Mouse (Mus musculus): ENCODE data around the gene Prom1. TPM values are rescaled to one million over a fixed set of nuclear protein-coding genes. Genes with fewer than 3 reads are reported as not detected.

The Prom1 gene
- polyA plus RNA-seq, 1 experiment from 2014 or later = 101 TPM

DNA sequence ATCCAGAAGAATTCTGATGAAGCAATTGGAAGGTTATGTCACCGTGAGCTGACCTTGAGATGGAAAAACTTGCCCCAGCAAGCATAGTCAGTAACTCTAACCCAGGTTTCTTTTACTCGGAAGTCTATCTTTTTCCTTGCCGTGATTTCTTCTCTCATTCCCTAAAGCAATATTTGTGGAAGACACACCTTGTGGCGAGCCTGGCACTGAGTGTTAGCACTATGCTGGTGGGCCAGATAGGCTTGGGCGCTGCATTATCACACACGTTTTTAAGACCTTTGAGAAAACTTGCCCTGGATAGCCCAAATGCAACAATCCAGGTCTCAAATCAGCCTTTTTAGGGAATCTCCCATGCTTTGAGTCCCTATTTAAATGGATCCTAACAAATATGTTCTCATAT lies 127.7 kb downstream of the Prom1 start:
- Histone ChIP-seq H3K4me3 (replicated peaks; ENCODE audit: low read depth, low read length) (no peak overlapping the region), H3K9ac (ENCODE audit: low read depth, low read length) (no peak overlapping the region), H3K4me2 (ENCODE audit: low read length) (no peak overlapping the region), H3K9me3 (replicated peaks; ENCODE audit: low read length) (no peaks in the 10 kb centered on the region), H3K4me1 (replicated peaks; ENCODE audit: insufficient read depth, low read length) (0 out of 2 replicates have a peak, but pooled peaks cover 4% of the 10 kb centered on the region), H3K36me3 (ENCODE audit: insufficient read depth, low read length) (no peaks in the 10 kb centered on the region), H3K27me3 (ENCODE audit: insufficient read depth, low read length) (no peaks in the 10 kb centered on the region), H3K27ac (no peak overlapping the region)
- DNase-seq (ENCODE audit: low spot score) (no peak), ATAC-seq (replicated peaks; ENCODE audit: low FRiP score, low read depth) (no peak)
- WGBS = 89% methylated on average over 6 of the region's 6 CpGs
- no peak for TF ChIP-seq CTCF (IDR thresholded peaks at IDR 0.05; ENCODE audit: low read depth)

DNA sequence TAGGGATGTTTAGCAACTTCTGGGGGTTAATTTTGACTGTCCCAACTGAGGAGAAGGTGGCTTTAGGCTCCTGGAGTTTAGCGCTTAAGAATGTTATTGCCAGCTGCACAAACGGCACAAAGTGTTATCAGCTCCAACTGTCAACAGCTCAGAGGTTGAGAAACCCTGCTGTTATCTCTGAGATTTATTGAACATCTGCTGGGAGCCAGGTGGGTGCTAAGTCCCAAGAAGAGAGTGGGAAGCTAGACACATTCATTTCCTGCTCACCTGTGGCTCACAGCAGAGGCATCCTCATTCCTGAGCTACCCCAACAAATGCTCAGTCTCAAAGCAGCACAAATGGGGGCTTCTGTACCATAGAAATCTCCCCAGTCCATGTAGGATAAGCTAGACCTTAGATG lies 130.7 kb downstream of the Prom1 start:
- no peaks in the 10 kb centered on the region for H3K9me3 ChIP-seq (replicated peaks; ENCODE audit: low read length)
- H3K27ac ChIP-seq = no peak overlapping the region
- no peak for TF ChIP-seq CTCF (IDR thresholded peaks at IDR 0.05; ENCODE audit: low read depth)
- no peaks in the 10 kb centered on the region for H3K4me1 ChIP-seq (replicated peaks; ENCODE audit: insufficient read depth, low read length)
- H3K9ac ChIP-seq (ENCODE audit: low read depth, low read length) = no peak overlapping the region
- ATAC-seq (replicated peaks; ENCODE audit: low FRiP score, low read depth) (no peak), DNase-seq (ENCODE audit: low spot score) (no peak)
- H3K4me3 ChIP-seq (replicated peaks; ENCODE audit: low read depth, low read length) = no peak overlapping the region
- H3K27me3 ChIP-seq (ENCODE audit: insufficient read depth, low read length) = no peaks in the 10 kb centered on the region
- H3K36me3 ChIP-seq (ENCODE audit: insufficient read depth, low read length) = no peaks in the 10 kb centered on the region
- no peak overlapping the region for H3K4me2 ChIP-seq (ENCODE audit: low read length)
- 60% methylated on average over 2 of the region's 2 CpGs for WGBS

DNA sequence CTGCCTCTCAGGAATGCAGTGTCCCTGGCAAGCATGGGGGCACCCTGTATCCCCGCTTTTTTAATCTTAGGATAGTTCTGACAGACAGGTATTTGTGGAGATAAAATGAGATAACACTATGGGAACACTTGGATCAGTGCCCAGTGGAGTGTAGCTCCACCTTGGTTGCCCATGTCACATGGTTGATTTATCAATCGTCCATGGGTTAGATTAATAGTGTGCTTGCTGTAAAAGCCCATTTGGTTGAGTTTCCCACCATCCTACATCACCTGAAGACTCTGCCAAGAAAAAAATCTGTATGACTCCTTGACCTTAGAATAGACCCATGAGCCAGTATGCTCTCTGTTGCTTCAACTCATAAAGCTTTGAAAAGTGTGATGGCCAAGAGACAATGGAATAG lies 131.3 kb downstream of the Prom1 start:
- DNase-seq (ENCODE audit: low spot score) (no peak), ATAC-seq (replicated peaks; ENCODE audit: low FRiP score, low read depth) (no peak)
- Histone ChIP-seq H3K27me3 (ENCODE audit: insufficient read depth, low read length) (no peaks in the 10 kb centered on the region), H3K4me1 (replicated peaks; ENCODE audit: insufficient read depth, low read length) (no peaks in the 10 kb centered on the region), H3K9ac (ENCODE audit: low read depth, low read length) (no peak overlapping the region), H3K4me2 (ENCODE audit: low read length) (no peak overlapping the region), H3K9me3 (replicated peaks; ENCODE audit: low read length) (no peaks in the 10 kb centered on the region), H3K4me3 (replicated peaks; ENCODE audit: low read depth, low read length) (no peak overlapping the region), H3K36me3 (ENCODE audit: insufficient read depth, low read length) (no peaks in the 10 kb centered on the region), H3K27ac (no peak overlapping the region)
- no peak for TF ChIP-seq CTCF (IDR thresholded peaks at IDR 0.05; ENCODE audit: low read depth)
- 87% methylated on average over 2 of the region's 2 CpGs for WGBS

DNA sequence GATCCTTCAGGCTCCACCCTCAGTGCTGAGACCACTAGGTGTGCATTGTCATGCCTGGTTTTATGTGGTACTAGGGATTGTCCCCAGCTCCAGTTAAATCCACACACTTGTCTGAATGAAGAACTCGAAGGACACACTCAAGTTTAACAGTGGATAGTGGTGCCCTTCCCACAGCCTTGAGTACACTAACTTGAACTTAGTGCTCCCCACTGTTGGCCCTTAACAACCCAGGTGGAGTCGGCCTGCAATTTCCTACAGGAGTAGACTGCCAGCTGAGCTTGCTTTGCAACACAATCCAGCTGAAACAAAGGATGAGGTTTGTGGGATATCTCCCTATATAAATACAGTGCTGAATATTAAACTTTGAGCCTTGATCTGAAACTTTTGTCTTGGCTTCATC lies 133.2 kb downstream of the Prom1 start:
- no peak overlapping the region for H3K4me3 ChIP-seq (replicated peaks; ENCODE audit: low read depth, low read length)
- no peak overlapping the region for H3K4me2 ChIP-seq (ENCODE audit: low read length)
- H3K36me3 ChIP-seq (ENCODE audit: insufficient read depth, low read length) = no peaks in the 10 kb centered on the region
- 56% methylated on average over 2 of the region's 2 CpGs for WGBS
- no peak overlapping the region for H3K27ac ChIP-seq
- no peak for DNase-seq (ENCODE audit: low spot score)
- H3K9ac ChIP-seq (ENCODE audit: low read depth, low read length) = no peak overlapping the region
- no peak for ATAC-seq (replicated peaks; ENCODE audit: low FRiP score, low read depth)
- no peaks in the 10 kb centered on the region for H3K4me1 ChIP-seq (replicated peaks; ENCODE audit: insufficient read depth, low read length)
- no peak for TF ChIP-seq CTCF (IDR thresholded peaks at IDR 0.05; ENCODE audit: low read depth)
- H3K9me3 ChIP-seq (replicated peaks; ENCODE audit: low read length) = no peaks in the 10 kb centered on the region
- no peaks in the 10 kb centered on the region for H3K27me3 ChIP-seq (ENCODE audit: insufficient read depth, low read length)

DNA sequence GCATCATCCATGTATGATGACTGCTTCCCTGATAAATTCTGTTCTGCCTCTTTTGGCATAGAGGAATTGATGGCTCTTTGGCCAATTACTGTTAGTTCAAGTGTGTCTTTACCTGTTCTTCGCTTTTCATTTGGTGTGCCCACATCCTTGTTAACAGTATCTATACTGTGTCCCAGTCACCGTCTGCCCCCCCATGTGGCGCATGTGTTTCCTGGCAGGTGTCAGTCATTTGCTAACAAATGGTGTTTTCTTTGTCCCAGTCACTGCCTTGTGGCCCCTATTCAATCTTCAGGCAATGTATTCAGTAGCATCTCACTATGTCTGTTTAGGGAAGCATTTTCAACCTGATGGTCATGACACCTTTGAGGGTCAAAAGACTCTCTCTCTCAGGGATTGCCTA lies 140.8 kb downstream of the Prom1 start:
- Histone ChIP-seq H3K4me2 (ENCODE audit: low read length) (no peak overlapping the region), H3K27me3 (ENCODE audit: insufficient read depth, low read length) (no peaks in the 10 kb centered on the region), H3K4me1 (replicated peaks; ENCODE audit: insufficient read depth, low read length) (no peaks in the 10 kb centered on the region), H3K27ac (no peak overlapping the region), H3K9ac (ENCODE audit: low read depth, low read length) (no peak overlapping the region), H3K36me3 (ENCODE audit: insufficient read depth, low read length) (no peaks in the 10 kb centered on the region), H3K4me3 (replicated peaks; ENCODE audit: low read depth, low read length) (no peak overlapping the region), H3K9me3 (replicated peaks; ENCODE audit: low read length) (no peaks in the 10 kb centered on the region)
- TF ChIP-seq CTCF (IDR thresholded peaks at IDR 0.05; ENCODE audit: low read depth) = no peak
- DNase-seq (ENCODE audit: low spot score) = no peak
- 94% methylated on average over 3 of the region's 3 CpGs for WGBS
- ATAC-seq (replicated peaks; ENCODE audit: low FRiP score, low read depth) = no peak

DNA sequence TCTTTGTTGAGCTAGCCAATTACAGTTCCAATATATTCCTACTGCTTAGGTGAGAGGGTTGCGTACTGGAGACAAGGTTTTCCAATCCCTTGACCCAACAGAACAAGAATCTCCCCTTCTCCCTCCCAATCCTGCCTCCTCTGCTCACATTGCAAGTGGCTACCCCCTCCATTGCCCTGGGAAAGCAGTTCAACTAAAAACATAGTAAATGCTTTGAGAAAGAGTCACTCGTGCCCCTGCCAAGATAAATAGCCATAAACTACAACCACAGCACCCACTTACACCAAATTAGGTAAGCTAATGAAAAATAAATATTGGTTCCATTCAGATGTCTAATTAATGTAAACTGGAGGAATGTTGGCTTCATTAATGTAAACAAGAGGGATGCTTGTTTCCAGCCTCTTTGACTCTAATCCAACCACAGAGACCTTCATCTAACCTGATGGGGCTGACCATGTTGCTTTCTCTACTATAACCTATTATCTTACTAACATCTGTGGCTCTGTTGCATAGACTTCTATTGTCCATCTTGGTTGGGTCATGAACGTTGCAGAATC lies 141.9 kb downstream of the Prom1 start:
- Histone ChIP-seq H3K9ac (ENCODE audit: low read depth, low read length) (no peak overlapping the region), H3K4me2 (ENCODE audit: low read length) (no peak overlapping the region), H3K27me3 (ENCODE audit: insufficient read depth, low read length) (no peaks in the 10 kb centered on the region), H3K9me3 (replicated peaks; ENCODE audit: low read length) (no peaks in the 10 kb centered on the region), H3K27ac (no peak overlapping the region), H3K36me3 (ENCODE audit: insufficient read depth, low read length) (no peaks in the 10 kb centered on the region), H3K4me3 (replicated peaks; ENCODE audit: low read depth, low read length) (no peak overlapping the region), H3K4me1 (replicated peaks; ENCODE audit: insufficient read depth, low read length) (no peaks in the 10 kb centered on the region)
- no peak for TF ChIP-seq CTCF (IDR thresholded peaks at IDR 0.05; ENCODE audit: low read depth)
- ATAC-seq (replicated peaks; ENCODE audit: low FRiP score, low read depth) (no peak), DNase-seq (ENCODE audit: low spot score) (no peak)
- WGBS = 64% methylated on average over 3 of the region's 3 CpGs

DNA sequence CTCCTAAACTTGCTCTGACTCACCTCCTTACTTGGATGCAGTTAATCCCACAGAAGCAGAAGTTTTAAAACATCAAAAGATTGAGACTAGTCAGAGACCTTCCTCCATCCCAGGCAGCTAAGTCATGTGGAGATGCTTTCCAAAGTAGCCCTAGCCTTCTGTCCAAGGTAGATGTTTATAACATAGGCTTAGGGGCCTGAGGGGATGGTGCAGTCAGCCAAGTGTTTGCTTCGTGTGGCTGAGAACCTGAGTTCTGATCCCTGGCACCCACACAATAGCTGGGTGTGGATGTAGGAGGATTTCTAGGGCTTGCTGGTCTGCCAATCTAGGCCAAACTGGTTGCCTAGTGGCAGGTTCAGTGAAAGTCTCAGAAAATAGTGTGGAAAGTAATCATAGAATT lies 148.6 kb downstream of the Prom1 start:
- H3K4me1 ChIP-seq (replicated peaks; ENCODE audit: insufficient read depth, low read length) = peaks cover 7% of the 10 kb centered on the region; the same call in 1 of the 2 replicates
- H3K4me2 ChIP-seq (ENCODE audit: low read length) = no peak overlapping the region
- no peaks in the 10 kb centered on the region for H3K36me3 ChIP-seq (ENCODE audit: insufficient read depth, low read length)
- ATAC-seq (replicated peaks; ENCODE audit: low FRiP score, low read depth) (no peak), DNase-seq (ENCODE audit: low spot score) (no peak)
- H3K27me3 ChIP-seq (ENCODE audit: insufficient read depth, low read length) = no peaks in the 10 kb centered on the region
- no peak overlapping the region for H3K9ac ChIP-seq (ENCODE audit: low read depth, low read length)
- H3K4me3 ChIP-seq (replicated peaks; ENCODE audit: low read depth, low read length) = no peak overlapping the region
- no peaks in the 10 kb centered on the region for H3K9me3 ChIP-seq (replicated peaks; ENCODE audit: low read length)
- H3K27ac ChIP-seq = no peak overlapping the region
- WGBS = 71% methylated on average over 1 of the region's 1 CpGs
- TF ChIP-seq CTCF (IDR thresholded peaks at IDR 0.05; ENCODE audit: low read depth) = no peak
